Mouse (Mus musculus) kidney, embryonic 15.5 days (tissue): Measurements from ENCODE around the gene Stk17b. TPM values are rescaled to one million over a fixed set of nuclear protein-coding genes. Genes with fewer than 3 reads are reported as not detected.
"Not testable (repeated sequence)": the region's sequence is repeated elsewhere in the genome, so short reads cannot be mapped to it uniquely, and the experiment has no call there.

Experiments
- ATAC-seq: fragments of 200-750 bp; cut with Nextera tagmentation; replicated peaks from 2 replicates; pipeline ENCODE4 v1.8.0; 2017; ENCODE audit warnings: moderate TSS enrichment; ENCODE audit not compliant: low FRiP score
- H3K27ac ChIP-seq: fragments of 300-500 bp; sonication (generic); 2 replicates; pipeline ENCODE4 v1.5.1; 2015; ENCODE audit warnings: mild to moderate bottlenecking, inconsistent platforms
- H3K27me3 ChIP-seq: fragments of 300-500 bp; sonication (generic); 2 replicates; pipeline ENCODE4 v1.6.1; 2015; ENCODE audit warnings: inconsistent platforms
- H3K36me3 ChIP-seq: fragments of 300-500 bp; sonication (generic); 2 replicates; pipeline ENCODE4 v1.6.1; 2015; ENCODE audit warnings: inconsistent platforms
- H3K4me1 ChIP-seq: fragments of 300-500 bp; sonication (generic); 2 replicates; pipeline ENCODE4 v1.6.1; 2015; ENCODE audit warnings: inconsistent platforms
- H3K4me2 ChIP-seq: fragments of 300-500 bp; sonication (generic); 2 replicates; pipeline ENCODE4 v1.6.1; 2015; ENCODE audit warnings: moderate library complexity, mild to moderate bottlenecking, inconsistent platforms
- H3K4me3 ChIP-seq: fragments of 300-500 bp; sonication (generic); replicated peaks from 2 replicates; pipeline ENCODE4 v1.5.1; 2015; ENCODE audit warnings: mild to moderate bottlenecking, inconsistent platforms
- H3K9ac ChIP-seq: fragments of 300-500 bp; sonication (generic); 2 replicates; pipeline ENCODE4 v1.6.1; 2015; ENCODE audit warnings: mild to moderate bottlenecking, inconsistent platforms
- H3K9me3 ChIP-seq: fragments of 300-500 bp; sonication (generic); replicated peaks from 2 replicates; pipeline ENCODE4 v1.6.1; 2016; ENCODE audit warnings: inconsistent platforms
- WGBS: fragments of 180-500 bp; shearing (Covaris S2); methylation state at CpG from one replicate; pipeline ENCODE4 v1.1.7; 2015; ENCODE audit warnings: mixed read lengths; 5-methylcytosine and 5-hydroxymethylcytosine counted together
- polyA plus RNA-seq: library from polyadenylated mRNA; unstranded; fragments of >200 nt; fragmentation: Nextera tagmentation; extraction: Ambion mirVana; gene quantifications from 2 replicates; pipeline ENCODE4 v1.2.1, GENCODE M21; 2015

Gene Stk17b
- polyA plus RNA-seq, 1 experiment from 2014 or later: 13.0 TPM

- Histone ChIP-seq H3K4me3 (no peak overlapping the region), H3K27me3 (no peaks in the 10 kb centered on the region), H3K4me2 (no peak overlapping the region), H3K4me1 (no peaks in the 10 kb centered on the region), H3K36me3 (no peaks in the 10 kb centered on the region), H3K9ac (no peak overlapping the region), H3K9me3 (no peaks in the 10 kb centered on the region), H3K27ac (no peak overlapping the region)
- no peak for ATAC-seq
- WGBS: 41% methylated on average over 8 of the region's 11 CpGs
These were observed 36.5 kb downstream of the Stk17b start for GRCm38 (mm10) chr1:53748571-53748970.

GRCm38 (mm10) chr1:53746001-53746400 lies 39.0 kb downstream of the Stk17b start:
- Histone ChIP-seq H3K9ac (no peak overlapping the region), H3K27me3 (no peaks in the 10 kb centered on the region), H3K4me1 (no peaks in the 10 kb centered on the region), H3K36me3 (no peaks in the 10 kb centered on the region), H3K4me2 (no peak overlapping the region), H3K27ac (no peak overlapping the region), H3K4me3 (no peak overlapping the region), H3K9me3 (no peaks in the 10 kb centered on the region)
- ATAC-seq: no peak
- WGBS: 85% methylated on average over 5 of the region's 5 CpGs

- 73% methylated on average over 3 of the region's 3 CpGs for WGBS
These were observed 43.1 kb downstream of the Stk17b start for GRCm38 (mm10) chr1:53741742-53742458.

GRCm38 (mm10) chr1:53740777-53741336 lies 44.2 kb downstream of the Stk17b start:
- H3K9ac ChIP-seq: no peak overlapping the region
- H3K9me3 ChIP-seq: no peaks in the 10 kb centered on the region
- no peak overlapping the region for H3K4me3 ChIP-seq
- no peak overlapping the region for H3K27ac ChIP-seq
- H3K4me1 ChIP-seq: no peaks in the 10 kb centered on the region
- WGBS: 91% methylated on average over 4 of the region's 4 CpGs
- no peaks in the 10 kb centered on the region for H3K36me3 ChIP-seq
- H3K27me3 ChIP-seq: no peaks in the 10 kb centered on the region
- no peak for ATAC-seq
- no peak overlapping the region for H3K4me2 ChIP-seq

More at GRCm38 (mm10) chr1:53741742-53742458, 43.1 kb downstream of the Stk17b start:
- no peak overlapping the region for H3K4me3 ChIP-seq
- no peaks in the 10 kb centered on the region for H3K27me3 ChIP-seq
- ATAC-seq: no peak
- no peaks in the 10 kb centered on the region for H3K4me1 ChIP-seq
- H3K4me2 ChIP-seq: no peak overlapping the region
- no peaks in the 10 kb centered on the region for H3K36me3 ChIP-seq
- H3K27ac ChIP-seq: no peak overlapping the region
- H3K9me3 ChIP-seq: no peaks in the 10 kb centered on the region
- H3K9ac ChIP-seq: no peak overlapping the region

GRCm38 (mm10) chr1:53740077-53740776 lies 44.8 kb downstream of the Stk17b start:
- WGBS: 40% methylated on average over 4 of the region's 4 CpGs
- H3K9me3 ChIP-seq, H3K27me3 ChIP-seq, H3K27ac ChIP-seq, H3K36me3 ChIP-seq, H3K4me2 ChIP-seq, H3K4me3 ChIP-seq, H3K4me1 ChIP-seq, H3K9ac ChIP-seq: not testable (repeated sequence)
- 0 out of 2 replicates have a peak, but pooled peaks have one; percentile 40 for ATAC-seq

- no peak for ATAC-seq
- H3K4me1 ChIP-seq: no peaks in the 10 kb centered on the region
- H3K4me3 ChIP-seq: no peak overlapping the region
- H3K36me3 ChIP-seq: no peaks in the 10 kb centered on the region
- H3K9ac ChIP-seq: no peak overlapping the region
- H3K9me3 ChIP-seq: no peaks in the 10 kb centered on the region
- H3K27me3 ChIP-seq: no peaks in the 10 kb centered on the region
- WGBS: 86% methylated on average over 3 of the region's 3 CpGs
- H3K4me2 ChIP-seq: no peak overlapping the region
- H3K27ac ChIP-seq: no peak overlapping the region
These were observed 48.4 kb downstream of the Stk17b start for GRCm38 (mm10) chr1:53736583-53736982.

- Histone ChIP-seq H3K4me3 (no peak overlapping the region), H3K9ac (no peak overlapping the region), H3K9me3 (no peaks in the 10 kb centered on the region), H3K4me1 (no peaks in the 10 kb centered on the region), H3K4me2 (no peak overlapping the region), H3K27ac (no peak overlapping the region), H3K36me3 (no peaks in the 10 kb centered on the region), H3K27me3 (no peaks in the 10 kb centered on the region)
- 65% methylated on average over 5 of the region's 5 CpGs for WGBS
- ATAC-seq: no peak
These were observed 56.4 kb downstream of the Stk17b start for GRCm38 (mm10) chr1:53728489-53729225.

GRCm38 (mm10) chr1:53726883-53727282 lies 58.1 kb downstream of the Stk17b start:
- Histone ChIP-seq H3K9me3 (no peaks in the 10 kb centered on the region), H3K4me2 (no peak overlapping the region), H3K4me1 (no peaks in the 10 kb centered on the region), H3K9ac (no peak overlapping the region), H3K36me3 (no peaks in the 10 kb centered on the region), H3K4me3 (no peak overlapping the region), H3K27me3 (no peaks in the 10 kb centered on the region), H3K27ac (no peak overlapping the region)
- 92% methylated on average over 2 of the region's 2 CpGs for WGBS
- ATAC-seq: no peak

GRCm38 (mm10) chr1:53721353-53721752 lies 63.7 kb downstream of the Stk17b start:
- Histone ChIP-seq H3K27ac (no peak overlapping the region), H3K9me3 (no peaks in the 10 kb centered on the region), H3K4me2 (no peak overlapping the region), H3K36me3 (no peaks in the 10 kb centered on the region), H3K9ac (no peak overlapping the region), H3K27me3 (no peaks in the 10 kb centered on the region), H3K4me1 (no peaks in the 10 kb centered on the region), H3K4me3 (no peak overlapping the region)
- no peak for ATAC-seq

- Histone ChIP-seq H3K4me1 (no peaks in the 10 kb centered on the region), H3K27me3 (no peaks in the 10 kb centered on the region), H3K4me2 (no peak overlapping the region), H3K9me3 (no peaks in the 10 kb centered on the region), H3K4me3 (no peak overlapping the region), H3K36me3 (no peaks in the 10 kb centered on the region), H3K9ac (no peak overlapping the region), H3K27ac (no peak overlapping the region)
- no peak for ATAC-seq
- WGBS: 38% methylated on average over 5 of the region's 5 CpGs
These were observed 64.2 kb downstream of the Stk17b start for GRCm38 (mm10) chr1:53720601-53721351.

- Histone ChIP-seq H3K9ac (no peak overlapping the region), H3K4me1 (no peaks in the 10 kb centered on the region), H3K4me3 (no peak overlapping the region), H3K4me2 (no peak overlapping the region), H3K9me3 (no peaks in the 10 kb centered on the region), H3K36me3 (no peaks in the 10 kb centered on the region), H3K27me3 (no peaks in the 10 kb centered on the region), H3K27ac (no peak overlapping the region)
- WGBS: 89% methylated on average over 1 of the region's 1 CpGs
- no peak for ATAC-seq
These were observed 69.0 kb downstream of the Stk17b start for GRCm38 (mm10) chr1:53715966-53716515.
